Mouse (Mus musculus) mouse trophoblast stem cell (cell line): ENCODE measurements around the gene Bri3.

Experiments used
- in situ Hi-C, 2 experiments: fragments of 300-500 bp; cut with MseI, MboI; formaldehyde crosslinking; loops; 2 replicates in 1 of 2; 3 replicates in 1 of 2; pipeline ENCODE4 v1.15.1; 2025

Gene Bri3

GRCm38 (mm10) chr5:144261309-144261708, 17.1 kb downstream of the Bri3 start:
- in situ Hi-C loops: loop anchor here in 1 of 2 experiments (25.0 kb wide), 1 partner anchor 476 kb away; no protein-coding TSS in a partner anchor

- in situ Hi-C loops: loop anchor here in 1 of 2 experiments (25.0 kb wide), 1 partner anchor 475 kb away; no protein-coding TSS in a partner anchor
Measured at GRCm38 (mm10) chr5:144261829-144262228, 17.6 kb downstream of the Bri3 start.

GRCm38 (mm10) chr5:144263082-144263481, 18.8 kb downstream of the Bri3 start:
- in situ Hi-C loops: loop anchor here in 1 of 2 experiments (25.0 kb wide), 1 partner anchor 474 kb away; no protein-coding TSS in a partner anchor

DNA sequence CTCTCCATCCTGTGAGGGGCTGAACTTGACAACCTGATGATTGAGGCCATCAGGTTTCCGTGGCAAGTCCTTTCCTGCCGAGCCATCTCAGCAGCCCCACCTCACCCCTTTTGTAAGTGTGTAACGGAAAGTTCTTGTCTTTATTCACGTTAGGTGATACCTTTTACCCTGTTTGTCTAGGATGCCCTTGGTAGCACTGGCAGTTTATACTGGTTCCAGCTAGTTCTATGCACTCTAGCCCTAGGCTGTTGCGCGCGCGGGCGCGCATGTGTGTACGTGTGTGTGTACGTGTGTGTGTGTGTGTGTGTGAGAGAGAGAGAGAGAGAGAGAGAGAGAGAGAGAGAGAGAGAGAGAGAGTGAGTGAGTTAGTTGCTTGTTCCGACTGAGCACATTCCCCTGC, 19.3 kb downstream of the Bri3 start:
- in situ Hi-C loops: loop anchor here in 1 of 2 experiments (25.0 kb wide), 1 partner anchor 474 kb away; no protein-coding TSS in a partner anchor

- in situ Hi-C loops: loop anchor here in 1 of 2 experiments (25.0 kb wide), 1 partner anchor 470 kb away; no protein-coding TSS in a partner anchor
Measured at GRCm38 (mm10) chr5:144267535-144268241, 23.5 kb downstream of the Bri3 start.

DNA sequence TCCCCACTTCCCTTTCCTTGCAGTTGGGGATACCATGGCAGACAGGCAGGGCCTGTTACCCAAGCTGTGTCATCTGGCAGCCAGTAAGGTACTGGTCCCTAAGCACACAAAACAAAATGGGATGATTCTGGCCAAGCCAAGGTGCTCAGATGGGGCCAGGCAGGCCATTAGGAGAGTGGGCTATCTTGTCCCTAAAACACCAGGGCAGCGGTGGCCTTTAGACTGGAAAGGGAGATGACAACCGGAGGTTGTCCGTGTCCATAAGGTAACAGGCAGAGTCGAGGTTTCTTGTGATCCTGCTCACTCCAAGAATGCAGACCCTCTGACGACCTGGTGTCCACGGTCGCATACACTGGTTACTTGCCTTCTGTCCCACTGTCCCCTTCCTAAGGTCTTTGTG, 25.7 kb downstream of the Bri3 start:
- in situ Hi-C loops: loop anchor here in 1 of 2 experiments (25.0 kb wide), 1 partner anchor 467 kb away; no protein-coding TSS in a partner anchor

- in situ Hi-C loops: loop anchor here in 1 of 2 experiments (25.0 kb wide), 1 partner anchor 467 kb away; no protein-coding TSS in a partner anchor
Measured at GRCm38 (mm10) chr5:144270420-144270819, 26.2 kb downstream of the Bri3 start.

DNA sequence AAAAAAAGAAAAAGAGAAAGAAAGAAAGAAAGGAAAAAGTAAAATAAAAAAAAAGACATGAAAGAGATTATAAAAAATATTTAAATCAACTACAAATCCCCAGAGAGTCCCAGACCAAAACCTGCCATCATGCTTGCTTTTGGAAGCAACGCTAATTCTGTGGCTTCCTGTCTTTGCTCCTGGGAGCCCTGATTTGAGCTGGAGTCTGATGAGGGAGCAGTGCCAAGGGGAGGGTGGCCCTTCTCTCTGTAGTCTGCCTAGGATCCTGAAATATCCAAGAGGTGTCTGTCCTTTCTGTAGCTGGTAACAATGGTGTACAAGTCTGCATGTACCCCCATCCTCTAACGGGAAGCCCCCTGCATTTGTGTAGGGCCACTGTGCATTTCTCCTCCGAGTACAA, 26.9 kb downstream of the Bri3 start:
- in situ Hi-C loops: loop anchor here in 1 of 2 experiments (25.0 kb wide), 1 partner anchor 466 kb away; no protein-coding TSS in a partner anchor

DNA sequence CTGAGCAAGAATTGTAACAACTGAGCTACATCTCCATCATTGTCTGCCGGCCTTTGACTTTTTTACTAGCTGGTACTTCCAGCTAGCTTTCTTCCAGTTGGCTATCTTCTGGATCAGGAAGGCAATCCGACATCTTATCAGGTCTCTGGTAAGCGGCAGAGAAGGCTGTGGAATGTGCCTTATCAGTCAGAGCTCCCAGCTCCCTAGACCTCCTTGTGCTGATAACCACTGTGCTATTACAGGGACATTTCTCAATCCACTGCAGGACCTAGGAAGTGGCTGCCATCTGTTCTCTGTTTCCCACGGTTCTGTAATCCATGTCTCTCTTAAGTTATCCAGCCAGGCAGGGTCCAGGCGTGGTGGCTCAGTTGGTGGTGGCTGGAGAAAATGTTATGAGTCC, 27.5 kb downstream of the Bri3 start:
- in situ Hi-C loops: loop anchor here in 1 of 2 experiments (25.0 kb wide), 1 partner anchor 466 kb away; no protein-coding TSS in a partner anchor

DNA sequence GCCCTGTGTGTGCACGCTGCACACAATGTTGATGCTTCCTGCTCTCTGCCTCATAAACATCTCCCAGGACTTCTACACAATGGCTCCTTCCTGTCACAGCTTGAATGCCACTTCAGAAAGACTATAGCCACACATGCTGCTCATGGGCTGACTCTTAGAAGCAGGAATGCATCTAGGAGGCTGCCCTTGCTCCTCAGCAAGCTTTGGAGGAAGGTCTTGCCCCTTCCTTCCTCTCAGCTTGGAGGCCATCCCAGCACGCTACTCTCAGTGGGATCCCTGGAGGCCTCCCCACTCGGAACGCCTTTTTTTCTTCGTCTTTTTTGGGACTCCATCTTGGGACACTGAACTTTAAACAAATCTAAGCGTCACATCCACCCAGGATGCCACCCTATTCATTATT, 30.7 kb downstream of the Bri3 start:
- in situ Hi-C loops: loop anchor here in 1 of 2 experiments (25.0 kb wide), 1 partner anchor 462 kb away; no protein-coding TSS in a partner anchor

DNA sequence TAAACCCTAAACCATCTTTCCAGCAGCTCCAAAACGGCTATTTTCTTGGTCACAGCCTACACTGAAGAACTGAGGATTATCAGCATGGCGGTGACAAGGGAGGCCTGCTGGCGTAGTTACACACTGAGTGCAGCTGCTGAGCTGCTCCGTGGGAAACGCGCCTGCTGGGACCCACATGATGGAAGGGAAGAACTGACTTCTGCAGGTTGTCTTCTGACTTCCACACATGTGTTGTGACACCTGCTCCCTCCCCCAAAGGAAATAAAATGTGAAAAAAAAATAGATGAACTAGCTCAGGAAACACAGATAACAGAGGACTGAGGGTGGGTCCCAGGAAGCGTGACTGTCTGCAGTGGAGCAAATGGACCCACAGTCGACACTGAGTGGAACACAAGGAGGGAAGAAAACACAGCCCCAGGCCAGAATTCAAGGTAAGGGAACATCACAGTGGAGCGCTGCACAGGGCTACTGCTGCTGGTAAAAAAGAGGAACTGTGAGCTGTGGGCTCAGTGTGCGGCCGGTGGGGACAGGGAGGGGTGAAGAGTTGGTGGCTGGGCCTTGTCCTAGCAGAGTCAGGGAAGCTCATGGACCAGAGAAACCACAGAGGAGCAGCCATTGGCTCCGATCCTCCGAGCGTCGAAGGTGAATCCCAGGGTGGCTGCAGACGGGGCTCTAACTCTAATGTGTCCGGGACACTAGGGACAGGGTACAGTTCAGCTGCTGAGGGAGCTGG, 32.8 kb downstream of the Bri3 start:
- in situ Hi-C loops: no loop called here

GRCm38 (mm10) chr5:144278374-144278960, 34.2 kb downstream of the Bri3 start:
- in situ Hi-C loops: no loop called here

- in situ Hi-C loops: no loop called here
Measured at GRCm38 (mm10) chr5:144279081-144279541, 34.9 kb downstream of the Bri3 start.

DNA sequence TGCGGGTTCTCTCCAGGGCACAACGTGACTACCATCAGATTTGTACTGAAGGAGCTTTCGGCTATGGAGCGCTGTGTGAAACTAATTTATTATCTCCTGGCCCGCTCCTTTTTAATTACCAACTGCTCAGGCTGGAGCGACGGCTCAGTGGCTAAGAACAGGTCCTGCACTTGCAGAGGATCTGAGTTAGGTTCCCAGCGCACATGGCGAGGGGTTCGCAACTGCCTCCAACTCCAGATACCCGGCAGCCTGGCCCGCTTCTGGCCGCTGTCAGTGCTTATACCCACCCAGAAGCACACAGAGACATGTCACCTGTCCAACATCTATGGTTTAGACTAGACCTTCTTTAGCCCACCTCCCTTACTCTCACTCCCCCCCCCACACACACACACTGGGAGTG, 35.7 kb downstream of the Bri3 start:
- in situ Hi-C loops: no loop called here

DNA sequence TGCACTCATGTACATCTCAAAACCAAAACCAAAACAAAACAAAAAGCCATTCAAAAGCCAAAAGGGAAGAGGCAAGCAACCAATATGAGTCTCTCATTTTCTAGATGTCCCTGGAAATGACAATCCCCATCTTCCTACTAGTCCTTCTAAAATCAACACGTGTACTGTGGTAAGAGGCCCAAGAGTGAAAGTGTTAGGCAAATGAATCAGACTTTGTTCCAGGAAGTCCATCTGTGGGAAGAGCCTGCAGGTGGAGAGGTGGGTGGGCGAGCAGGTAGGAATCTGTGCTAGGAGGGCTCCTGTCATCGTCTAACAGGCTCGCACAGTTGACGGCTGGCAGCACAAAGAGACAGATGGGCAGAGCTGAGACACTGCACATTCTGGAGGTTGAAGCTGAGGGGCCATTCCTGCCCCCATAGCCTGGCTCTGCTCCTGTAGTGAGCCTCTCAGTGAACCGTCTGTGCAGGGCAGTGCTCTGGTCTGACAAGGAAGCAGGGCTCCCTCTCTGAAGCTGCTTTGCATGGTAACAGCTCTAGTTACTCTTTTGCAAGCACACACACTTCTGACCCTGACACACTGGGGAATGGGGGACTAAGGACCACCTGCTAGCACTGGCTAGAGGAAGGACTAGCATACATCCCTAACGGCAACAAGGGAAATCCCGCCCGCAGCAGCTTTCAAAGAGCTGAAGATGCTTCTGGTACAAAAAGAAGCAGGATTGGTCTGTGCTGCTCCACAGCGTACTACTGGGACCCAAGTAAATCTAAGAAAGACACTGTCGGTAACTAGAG, 38.4 kb downstream of the Bri3 start:
- in situ Hi-C loops: no loop called here

- in situ Hi-C loops: no loop called here
Measured at GRCm38 (mm10) chr5:144283551-144284031, 39.4 kb downstream of the Bri3 start.

DNA sequence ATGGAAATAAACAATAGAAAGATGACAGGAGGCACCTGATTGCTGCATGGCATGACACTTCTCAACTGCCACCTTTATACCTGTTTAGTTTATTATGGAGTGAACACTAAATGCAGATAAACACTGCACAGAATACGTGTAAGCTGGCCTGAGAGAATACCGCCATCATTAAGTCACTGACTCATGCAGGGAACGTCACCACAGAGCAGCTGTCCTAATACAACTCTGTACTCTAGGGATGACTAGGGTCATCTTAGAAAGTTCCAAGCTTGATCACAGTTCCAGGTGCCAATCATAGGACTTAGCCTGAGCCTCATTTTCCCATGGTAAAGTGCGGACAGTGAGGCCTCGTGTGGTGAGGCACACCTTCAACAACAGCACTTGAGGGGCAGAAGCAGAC, 40.4 kb downstream of the Bri3 start:
- in situ Hi-C loops: no loop called here

- in situ Hi-C loops: no loop called here
Measured at GRCm38 (mm10) chr5:144286591-144287266, 42.5 kb downstream of the Bri3 start.

- in situ Hi-C loops: no loop called here
Measured at GRCm38 (mm10) chr5:144287267-144287820, 43.1 kb downstream of the Bri3 start.

DNA sequence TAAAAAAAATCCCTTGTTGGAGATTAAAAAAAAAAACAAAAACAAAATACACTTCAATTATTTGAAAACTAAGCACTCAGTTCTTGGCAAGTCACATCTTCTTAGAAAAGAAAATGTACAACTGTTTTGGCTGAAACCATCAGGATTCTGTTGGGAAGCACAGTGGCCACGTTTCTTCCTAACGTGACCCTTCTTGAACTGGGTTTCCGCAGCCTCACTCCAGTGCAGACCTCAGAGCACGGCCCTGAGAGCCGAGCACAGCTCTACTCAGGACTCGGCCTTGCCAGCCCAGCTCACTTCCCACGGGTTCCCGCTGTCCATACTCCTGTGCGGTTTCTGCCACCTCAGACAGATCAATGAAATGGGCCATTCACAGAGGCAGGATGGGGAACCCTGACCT, 44.2 kb downstream of the Bri3 start:
- in situ Hi-C loops: no loop called here
